Mouse (Mus musculus) heart, embryonic 10.5 days (tissue): Measurements from ENCODE around the gene Sec62. TPM values are rescaled to one million over a fixed set of nuclear protein-coding genes. Genes with fewer than 3 reads are reported as not detected.

Source experiments
- DNase-seq: peaks from one replicate; pipeline ENCODE4 v3.0.0-alpha.2; 2017; ENCODE audit warnings: low spot score
- H3K27ac ChIP-seq: fragments of 300-500 bp; sonication (generic); 2 replicates; pipeline ENCODE4 v1.5.1; 2016; ENCODE audit warnings: mild to moderate bottlenecking
- H3K27me3 ChIP-seq: fragments of 300-500 bp; sonication (generic); 2 replicates; pipeline ENCODE4 v1.6.1; 2016; ENCODE audit warnings: mild to moderate bottlenecking; ENCODE audit not compliant: poor library complexity, insufficient read depth, severe bottlenecking
- H3K36me3 ChIP-seq: fragments of 300-500 bp; sonication (generic); 2 replicates; pipeline ENCODE4 v1.6.1; 2016; ENCODE audit warnings: mild to moderate bottlenecking, moderate library complexity
- H3K4me1 ChIP-seq: fragments of 300-500 bp; sonication (generic); 2 replicates; pipeline ENCODE4 v1.6.1; 2016; ENCODE audit warnings: mild to moderate bottlenecking
- H3K4me3 ChIP-seq: fragments of 300-500 bp; sonication (generic); 2 replicates; pipeline ENCODE4 v1.5.1; 2016; ENCODE audit warnings: mild to moderate bottlenecking, moderate library complexity
- H3K9me3 ChIP-seq: fragments of 300-500 bp; sonication (generic); 2 replicates; pipeline ENCODE4 v1.6.1; 2016; ENCODE audit warnings: mild to moderate bottlenecking, moderate library complexity
- WGBS: fragments of 180-500 bp; shearing (Covaris S2); methylation state at CpG from one replicate; pipeline ENCODE4 v1.1.7; 2016; 5-methylcytosine and 5-hydroxymethylcytosine counted together
- polyA plus RNA-seq: library from polyadenylated mRNA; unstranded; fragments of >200 nt; fragmentation: Nextera tagmentation; extraction: Ambion mirVana; gene quantifications from 2 replicates; pipeline ENCODE4 v1.2.1, GENCODE M21; 2016

Sec62 gene
- polyA plus RNA-seq = 39.4 and 47.6 TPM in 2 replicates

GRCm38 (mm10) chr3:30792737-30793402 lies at the start of gene Sec62:
Gene Sec62 (plus strand): TSS chr3:30792875.
- Histone ChIP-seq H3K27me3 (no peaks in the 10 kb centered on the region), H3K4me3 (peak within 1 kb of the TSS; percentile 99), H3K9me3 (no peaks in the 10 kb centered on the region), H3K4me1 (peaks cover 5% of the 10 kb centered on the region; the same call in 1 of the 2 replicates), H3K36me3 (no peaks in the 10 kb centered on the region), H3K27ac (peak within 1 kb of the TSS; percentile 98)
- peak; percentile 95 for DNase-seq
- WGBS = under 1% methylated on average over 62 of the region's 62 CpGs

GRCm38 (mm10) chr3:30742891-30743290 lies 49.8 kb upstream of the Sec62 start:
- no peak for DNase-seq
- no peaks in the 10 kb centered on the region for H3K36me3 ChIP-seq
- H3K9me3 ChIP-seq = no peaks in the 10 kb centered on the region
- H3K27ac ChIP-seq = no peak overlapping the region
- H3K4me1 ChIP-seq = 0 out of 2 replicates have a peak, but pooled peaks cover 3% of the 10 kb centered on the region
- H3K27me3 ChIP-seq = no peaks in the 10 kb centered on the region
- WGBS = 82% methylated on average over 7 of the region's 7 CpGs
- no peak overlapping the region for H3K4me3 ChIP-seq

GRCm38 (mm10) chr3:30746006-30746405 lies 46.7 kb upstream of the Sec62 start, which contains the start of gene Samd7:
Gene Samd7 (plus strand): TSS chr3:30746293.
- Histone ChIP-seq H3K36me3 (no peaks in the 10 kb centered on the region), H3K4me3 (no peak within 1 kb of the TSS), H3K27me3 (no peaks in the 10 kb centered on the region), H3K4me1 (0 out of 2 replicates have a peak, but pooled peaks cover 3% of the 10 kb centered on the region), H3K9me3 (no peaks in the 10 kb centered on the region), H3K27ac (no peak within 1 kb of the TSS)
- DNase-seq = no peak
- WGBS = 77% methylated on average over 7 of the region's 7 CpGs

- no peak overlapping the region for H3K4me3 ChIP-seq
- 77% methylated on average over 9 of the region's 9 CpGs for WGBS
- no peaks in the 10 kb centered on the region for H3K27me3 ChIP-seq
- no peak for DNase-seq
- H3K36me3 ChIP-seq = no peaks in the 10 kb centered on the region
- no peaks in the 10 kb centered on the region for H3K4me1 ChIP-seq
- no peak overlapping the region for H3K27ac ChIP-seq
- H3K9me3 ChIP-seq = no peaks in the 10 kb centered on the region
Observed at GRCm38 (mm10) chr3:30748316-30748715, 44.4 kb upstream of the Sec62 start.

- Histone ChIP-seq H3K9me3 (no peaks in the 10 kb centered on the region), H3K27ac (no peak overlapping the region), H3K4me3 (no peak overlapping the region), H3K27me3 (no peaks in the 10 kb centered on the region), H3K4me1 (no peaks in the 10 kb centered on the region), H3K36me3 (no peaks in the 10 kb centered on the region)
- WGBS = 91% methylated on average over 4 of the region's 4 CpGs
- DNase-seq = no peak
Observed at GRCm38 (mm10) chr3:30754696-30755095, 38.0 kb upstream of the Sec62 start.

GRCm38 (mm10) chr3:30764877-30765276 lies 27.8 kb upstream of the Sec62 start:
- no peaks in the 10 kb centered on the region for H3K36me3 ChIP-seq
- peak overlapping the region; percentile 39; the same call in 1 of the 2 replicates for H3K27ac ChIP-seq
- DNase-seq = no peak
- H3K4me3 ChIP-seq = no peak overlapping the region
- H3K4me1 ChIP-seq = peaks cover 17% of the 10 kb centered on the region
- WGBS = 83% methylated on average over 4 of the region's 4 CpGs
- H3K9me3 ChIP-seq = no peaks in the 10 kb centered on the region
- H3K27me3 ChIP-seq = no peaks in the 10 kb centered on the region

GRCm38 (mm10) chr3:30765311-30766027 lies 27.2 kb upstream of the Sec62 start:
- H3K4me3 ChIP-seq = 0 out of 2 replicates have a peak overlapping the region, but pooled peaks have one; percentile 8
- no peaks in the 10 kb centered on the region for H3K9me3 ChIP-seq
- H3K4me1 ChIP-seq = peaks cover 17% of the 10 kb centered on the region
- peak; percentile 95 for DNase-seq
- H3K36me3 ChIP-seq = no peaks in the 10 kb centered on the region
- 49% methylated on average over 10 of the region's 10 CpGs for WGBS
- H3K27me3 ChIP-seq = no peaks in the 10 kb centered on the region
- peak overlapping the region; percentile 75; the same call in 1 of the 2 replicates for H3K27ac ChIP-seq

GRCm38 (mm10) chr3:30766177-30766576 lies 26.5 kb upstream of the Sec62 start:
- no peaks in the 10 kb centered on the region for H3K9me3 ChIP-seq
- peak; percentile 82 for DNase-seq
- H3K4me3 ChIP-seq = no peak overlapping the region
- peaks cover 17% of the 10 kb centered on the region for H3K4me1 ChIP-seq
- WGBS = 59% methylated on average over 7 of the region's 7 CpGs
- no peaks in the 10 kb centered on the region for H3K27me3 ChIP-seq
- peak overlapping the region; percentile 75 for H3K27ac ChIP-seq
- no peaks in the 10 kb centered on the region for H3K36me3 ChIP-seq

- no peaks in the 10 kb centered on the region for H3K36me3 ChIP-seq
- H3K4me1 ChIP-seq = peaks cover 17% of the 10 kb centered on the region
- no peaks in the 10 kb centered on the region for H3K27me3 ChIP-seq
- no peak overlapping the region for H3K4me3 ChIP-seq
- H3K9me3 ChIP-seq = no peaks in the 10 kb centered on the region
- DNase-seq = no peak
- 77% methylated on average over 6 of the region's 6 CpGs for WGBS
- H3K27ac ChIP-seq = no peak overlapping the region
Observed at GRCm38 (mm10) chr3:30767271-30767670, 25.4 kb upstream of the Sec62 start.

- Histone ChIP-seq H3K27ac (no peak overlapping the region), H3K9me3 (no peaks in the 10 kb centered on the region), H3K4me3 (no peak overlapping the region), H3K27me3 (no peaks in the 10 kb centered on the region), H3K4me1 (peaks cover 14% of the 10 kb centered on the region), H3K36me3 (no peaks in the 10 kb centered on the region)
- no peak for DNase-seq
- WGBS = 63% methylated on average over 10 of the region's 10 CpGs
Observed at GRCm38 (mm10) chr3:30769755-30770515, 22.7 kb upstream of the Sec62 start.

GRCm38 (mm10) chr3:30771560-30771959 lies 21.1 kb upstream of the Sec62 start:
- Histone ChIP-seq H3K36me3 (no peaks in the 10 kb centered on the region), H3K4me3 (no peak overlapping the region), H3K27ac (no peak overlapping the region), H3K9me3 (no peaks in the 10 kb centered on the region), H3K4me1 (no peaks in the 10 kb centered on the region), H3K27me3 (no peaks in the 10 kb centered on the region)
- no peak for DNase-seq
- 89% methylated on average over 1 of the region's 1 CpGs for WGBS

- H3K9me3 ChIP-seq = no peaks in the 10 kb centered on the region
- no peak for DNase-seq
- WGBS = 67% methylated on average over 4 of the region's 4 CpGs
- no peaks in the 10 kb centered on the region for H3K4me1 ChIP-seq
- H3K4me3 ChIP-seq = no peak overlapping the region
- no peaks in the 10 kb centered on the region for H3K27me3 ChIP-seq
- H3K27ac ChIP-seq = no peak overlapping the region
- no peaks in the 10 kb centered on the region for H3K36me3 ChIP-seq
Observed at GRCm38 (mm10) chr3:30772631-30773030, 20.0 kb upstream of the Sec62 start.

GRCm38 (mm10) chr3:30774677-30775076 lies 18.0 kb upstream of the Sec62 start:
- Histone ChIP-seq H3K27ac (no peak overlapping the region), H3K27me3 (no peaks in the 10 kb centered on the region), H3K4me3 (no peak overlapping the region), H3K36me3 (no peaks in the 10 kb centered on the region), H3K9me3 (no peaks in the 10 kb centered on the region), H3K4me1 (no peaks in the 10 kb centered on the region)
- DNase-seq = no peak
- 93% methylated on average over 5 of the region's 5 CpGs for WGBS
